In the genomic region with DNA sequence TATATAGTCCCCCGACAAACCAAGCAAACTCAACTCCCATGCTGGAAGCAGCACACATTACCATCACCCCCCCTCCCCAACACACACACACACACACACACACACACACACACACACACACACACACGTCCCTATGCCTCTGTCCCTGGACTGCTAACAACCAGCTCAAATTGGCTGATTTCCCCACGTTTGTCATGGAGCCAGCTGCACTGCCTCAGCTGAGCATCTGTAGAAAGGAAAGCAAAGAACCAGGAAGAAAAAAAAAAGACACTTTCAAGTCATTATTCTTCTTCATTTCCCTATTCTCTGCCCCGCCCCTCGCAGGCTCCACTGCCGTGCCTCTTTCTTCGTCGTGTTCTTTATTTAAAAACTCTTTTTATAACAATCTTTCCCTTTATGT, we compare ENCODE assay signal across 8 mouse cellular contexts.
DNase-seq lines count a peak whose midpoint lies in the region; ATAC-seq and TF ChIP-seq lines count a peak whose summit lies in the region.

No protein-coding gene starts in this region.

- no peaks in the 10 kb centered on the region for H3K36me3 ChIP-seq in heart, embryonic 10.5 days
- no peaks in the 10 kb centered on the region for H3K36me3 ChIP-seq in stomach, embryonic 16.5 days (ENCODE audit: control insufficient read depth, insufficient read depth, low read length)

- TF ChIP-seq CTCF in lung, adult 2 months (IDR thresholded peaks at IDR 0.05; ENCODE audit: insufficient read depth, low read length): no peak

- H3K9me3 ChIP-seq in heart, embryonic 10.5 days: no peaks in the 10 kb centered on the region
- no peaks in the 10 kb centered on the region for H3K9me3 ChIP-seq in stomach, embryonic 16.5 days (replicated peaks; ENCODE audit: control insufficient read depth, low read length)

- H3K9ac ChIP-seq in stomach, embryonic 16.5 days (ENCODE audit: low read length): no peak overlapping the region

- peak; percentile 32 to 64; a peak in 2 of 4 replicates for ATAC-seq in hematopoietic stem cell, adult 5-6 weeks (replicated peaks in 1 of 2; ENCODE audit: insufficient read depth in 1 of 2, low FRiP score in 2 of 2, low TSS enrichment in 1 of 2, low read depth in 1 of 2, poor library complexity in 2 of 2, severe bottlenecking in 2 of 2)
- peak; percentile 78; the same call in 1 of the 2 replicates for ATAC-seq in stomach, embryonic 16.5 days (ENCODE audit: insufficient read depth, low FRiP score)

- H3K27me3 ChIP-seq in heart, embryonic 10.5 days (ENCODE audit: insufficient read depth, poor library complexity, severe bottlenecking): peaks cover 3% of the 10 kb centered on the region; the same call in 1 of the 2 replicates
- no peaks in the 10 kb centered on the region for H3K27me3 ChIP-seq in stomach, embryonic 16.5 days (ENCODE audit: control insufficient read depth, insufficient read depth, low read length)

- no peak for TF ChIP-seq POLR2A in lung, adult 2 months (IDR thresholded peaks at IDR 0.05; ENCODE audit: borderline replicate concordance, extremely low read depth, low read depth, low read length)

- H3K4me2 ChIP-seq in stomach, embryonic 16.5 days (ENCODE audit: low read depth, low read length): no peak overlapping the region; the same call in 1 of the 2 replicates

- DNase-seq in heart, adult 11 months: peak; percentile 97
- no peak for DNase-seq in heart, embryonic 10.5 days (ENCODE audit: low spot score)
- peak; percentile 22 for DNase-seq in urinary bladder, postnatal 10 days (ENCODE audit: low spot score)
- no peak for DNase-seq in urinary bladder, adult 2 months (ENCODE audit: low spot score)
- DNase-seq in lung, adult 2 months: no peak
- no peak for DNase-seq in embryo, embryonic 10.5 days (ENCODE audit: low spot score)

- 70% methylated on average over 8 of the region's 8 CpGs for WGBS in heart, embryonic 10.5 days
- 25% methylated on average over 8 of the region's 8 CpGs for WGBS in lung, adult 2 months
- WGBS in stomach, embryonic 16.5 days: 29% methylated on average over 8 of the region's 8 CpGs

- no peak overlapping the region for H3K4me3 ChIP-seq in heart, embryonic 10.5 days
- H3K4me3 ChIP-seq in lung, adult 2 months (replicated peaks; ENCODE audit: extremely low read depth, low read depth, low read length): peak overlapping the region; percentile 9
- 0 out of 2 replicates have a peak overlapping the region, but pooled peaks have one; percentile 1 for H3K4me3 ChIP-seq in stomach, embryonic 16.5 days (replicated peaks; ENCODE audit: low read length)

- no peak overlapping the region for H3K27ac ChIP-seq in heart, embryonic 10.5 days
- no peak overlapping the region for H3K27ac ChIP-seq in stomach, embryonic 16.5 days (ENCODE audit: low read length)

- peaks cover 4% of the 10 kb centered on the region; the same call in 1 of the 2 replicates for H3K4me1 ChIP-seq in heart, embryonic 10.5 days
- H3K4me1 ChIP-seq in lung, adult 2 months (ENCODE audit: control insufficient read depth, insufficient read depth, low read length): peaks cover 7% of the 10 kb centered on the region
- peaks cover 12% of the 10 kb centered on the region; the same call in 1 of the 2 replicates for H3K4me1 ChIP-seq in stomach, embryonic 16.5 days (ENCODE audit: control insufficient read depth, insufficient read depth, low read length)

Comparison
In these comparisons a context has a peak if more than half of its experiments do, and no peak if none do; other contexts are left out.
1. DNase-seq: peak in heart, adult 11 months (single experiment) and urinary bladder, postnatal 10 days (single experiment); none in heart, embryonic 10.5 days (single experiment), urinary bladder, adult 2 months (single experiment), lung, adult 2 months (single experiment) and embryo, embryonic 10.5 days (single experiment).